Mouse (Mus musculus) layer of hippocampus, postnatal 10 days (tissue): ENCODE results near the gene Uox. TPM values are rescaled to one million over a fixed set of nuclear protein-coding genes. Genes with fewer than 3 reads are reported as not detected.
A peak's percentile ranks its signal among the peaks of the same experiment; 100 is the strongest.

Source experiments
- DNase-seq, 2 experiments: peaks; one replicate each; pipeline ENCODE4 v3.0.0; 2021; ENCODE audit warnings: low spot score in 2 of 2
- total RNA-seq, 2 experiments: library from RNA; stranded (reverse); gene quantifications; 2 replicates each; pipeline ENCODE4 v1.2.3; 2021

Uox gene
- total RNA-seq, 2 experiments from 2014 or later: 0.38 to 0.75 TPM

GRCm38 (mm10) chr3:146583478-146583877 lies 13.3 kb downstream of the Uox start:
- no peak for DNase-seq

GRCm38 (mm10) chr3:146583908-146584307 lies 13.7 kb downstream of the Uox start:
- DNase-seq: no peak

GRCm38 (mm10) chr3:146586616-146587015 lies 16.4 kb downstream of the Uox start:
- no peak for DNase-seq

GRCm38 (mm10) chr3:146589523-146589922 lies 19.3 kb downstream of the Uox start:
- DNase-seq: no peak

GRCm38 (mm10) chr3:146591159-146591558 lies 20.9 kb downstream of the Uox start:
- no peak for DNase-seq

- DNase-seq: no peak
Observed at GRCm38 (mm10) chr3:146591601-146592000, 21.4 kb downstream of the Uox start.

- DNase-seq: no peak
Observed at GRCm38 (mm10) chr3:146595440-146595839, 25.2 kb downstream of the Uox start.

GRCm38 (mm10) chr3:146596387-146596786 lies 26.2 kb downstream of the Uox start:
- no peak for DNase-seq

- DNase-seq: no peak
Observed at GRCm38 (mm10) chr3:146596864-146597263, 26.6 kb downstream of the Uox start.

GRCm38 (mm10) chr3:146598411-146598810 lies 28.2 kb downstream of the Uox start:
- DNase-seq: no peak

- peak in 1 of 2 experiments; percentile 22 for DNase-seq
Observed at GRCm38 (mm10) chr3:146599198-146599900, 29.1 kb downstream of the Uox start.

- no peak for DNase-seq
Observed at GRCm38 (mm10) chr3:146601205-146601604, 31.0 kb downstream of the Uox start.

GRCm38 (mm10) chr3:146602531-146602930 lies 32.3 kb downstream of the Uox start:
- no peak for DNase-seq

- DNase-seq: no peak
Observed at GRCm38 (mm10) chr3:146604647-146605046, 34.4 kb downstream of the Uox start.

- DNase-seq: no peak
Observed at GRCm38 (mm10) chr3:146607368-146607767, 37.1 kb downstream of the Uox start.

- DNase-seq: no peak
Observed at GRCm38 (mm10) chr3:146610322-146610721, 40.1 kb downstream of the Uox start.

GRCm38 (mm10) chr3:146611261-146611660 lies 41.0 kb downstream of the Uox start:
- DNase-seq: no peak

GRCm38 (mm10) chr3:146611821-146612220 lies 41.6 kb downstream of the Uox start:
- no peak for DNase-seq

GRCm38 (mm10) chr3:146615496-146615895 lies 45.3 kb downstream of the Uox start, which contains the start of gene Dnase2b:
Dnase2b (minus strand) TSS chr3:146615596.
- no peak for DNase-seq

- DNase-seq: no peak
Observed at GRCm38 (mm10) chr3:146616533-146617283, 46.5 kb downstream of the Uox start.

- no peak for DNase-seq
Observed at GRCm38 (mm10) chr3:146617946-146618345, 47.7 kb downstream of the Uox start.

- DNase-seq: no peak
Observed at GRCm38 (mm10) chr3:146618357-146618756, 48.1 kb downstream of the Uox start.

- peak in 1 of 2 experiments; percentile 31 for DNase-seq
Observed at GRCm38 (mm10) chr3:146620101-146620500, 49.9 kb downstream of the Uox start.
